Mouse (Mus musculus): ENCODE results near the gene Soat2. TPM values are rescaled to one million over a fixed set of nuclear protein-coding genes. Genes with fewer than 3 reads are reported as not detected.

The Soat2 gene
- polyA plus RNA-seq, 2 experiments from 2014 or later, result 0.69 to 1.0 TPM

GRCm38 (mm10) chr15:102192271-102192812 is 42.0 kb downstream of the Soat2 start:
- ATAC-seq, result no peak

DNA sequence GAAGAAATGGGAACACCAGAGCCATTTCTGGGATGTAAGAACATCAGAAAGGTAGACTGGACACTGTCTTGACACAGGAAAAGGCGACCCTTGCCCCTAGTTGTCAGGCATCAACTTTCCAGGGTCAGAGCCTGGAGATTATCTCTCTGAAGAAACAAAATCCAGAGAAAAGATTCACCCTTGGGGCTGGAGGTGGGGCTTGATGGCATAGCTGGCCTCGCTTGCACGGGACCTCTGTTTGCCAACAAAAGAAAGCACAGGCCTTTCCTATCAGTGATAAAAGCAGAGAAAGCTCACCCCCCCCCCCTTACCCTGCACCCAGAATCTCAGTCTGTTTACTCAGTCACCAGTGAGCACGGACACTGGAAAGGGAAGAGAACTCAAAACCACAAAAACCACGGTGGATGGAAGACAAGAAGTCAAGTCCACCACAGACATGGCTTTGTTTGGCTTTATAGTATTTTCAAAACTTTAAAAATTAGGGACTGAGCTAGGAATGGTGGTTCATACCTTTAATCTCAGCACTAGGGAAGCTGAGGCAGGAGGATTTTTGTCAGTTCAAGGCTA is 42.6 kb downstream of the Soat2 start:
- ATAC-seq, result no peak

DNA sequence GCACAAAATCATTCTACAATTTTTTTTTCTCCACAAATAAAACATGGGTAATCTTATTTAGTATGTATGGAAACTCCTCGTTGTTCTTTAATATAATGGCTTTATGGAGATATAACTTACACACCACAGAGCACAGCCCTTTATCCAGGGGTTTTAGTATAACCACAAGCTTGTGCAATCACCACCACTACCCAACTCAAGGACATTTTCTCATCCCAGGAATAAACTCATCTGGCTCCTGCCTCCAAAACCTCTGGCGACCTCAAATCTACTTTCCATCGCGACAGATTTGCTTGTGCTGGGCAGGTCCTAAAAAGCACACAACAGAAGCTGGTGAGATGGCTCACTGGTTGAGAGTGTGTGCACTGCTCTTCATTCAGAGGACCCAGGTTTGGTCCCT is 43.3 kb downstream of the Soat2 start:
- no peak for ATAC-seq

- no peak for ATAC-seq
Measured at GRCm38 (mm10) chr15:102194439-102194838, 44.1 kb downstream of the Soat2 start.

DNA sequence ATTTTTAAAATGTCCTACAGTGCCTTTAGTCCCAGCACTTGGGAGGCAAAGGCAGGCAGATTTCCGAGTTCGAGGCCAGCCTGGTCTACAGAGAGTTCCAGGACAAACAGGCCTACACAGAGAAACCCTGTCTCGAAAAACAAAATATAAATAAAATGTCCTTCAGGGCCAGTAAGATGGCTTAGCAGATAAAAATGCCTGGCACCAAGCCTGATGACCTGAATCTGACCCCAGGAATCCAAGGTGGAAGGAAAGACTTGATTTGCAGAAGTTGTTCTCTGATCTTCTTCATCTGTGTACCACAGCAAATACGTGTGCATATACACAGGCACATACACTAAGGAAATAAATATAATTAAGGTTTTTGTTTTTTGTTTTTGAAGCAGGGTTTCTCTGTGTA is 45.0 kb downstream of the Soat2 start:
- ATAC-seq, result no peak

- ATAC-seq, result no peak
Measured at GRCm38 (mm10) chr15:102198841-102199240, 48.5 kb downstream of the Soat2 start.

DNA sequence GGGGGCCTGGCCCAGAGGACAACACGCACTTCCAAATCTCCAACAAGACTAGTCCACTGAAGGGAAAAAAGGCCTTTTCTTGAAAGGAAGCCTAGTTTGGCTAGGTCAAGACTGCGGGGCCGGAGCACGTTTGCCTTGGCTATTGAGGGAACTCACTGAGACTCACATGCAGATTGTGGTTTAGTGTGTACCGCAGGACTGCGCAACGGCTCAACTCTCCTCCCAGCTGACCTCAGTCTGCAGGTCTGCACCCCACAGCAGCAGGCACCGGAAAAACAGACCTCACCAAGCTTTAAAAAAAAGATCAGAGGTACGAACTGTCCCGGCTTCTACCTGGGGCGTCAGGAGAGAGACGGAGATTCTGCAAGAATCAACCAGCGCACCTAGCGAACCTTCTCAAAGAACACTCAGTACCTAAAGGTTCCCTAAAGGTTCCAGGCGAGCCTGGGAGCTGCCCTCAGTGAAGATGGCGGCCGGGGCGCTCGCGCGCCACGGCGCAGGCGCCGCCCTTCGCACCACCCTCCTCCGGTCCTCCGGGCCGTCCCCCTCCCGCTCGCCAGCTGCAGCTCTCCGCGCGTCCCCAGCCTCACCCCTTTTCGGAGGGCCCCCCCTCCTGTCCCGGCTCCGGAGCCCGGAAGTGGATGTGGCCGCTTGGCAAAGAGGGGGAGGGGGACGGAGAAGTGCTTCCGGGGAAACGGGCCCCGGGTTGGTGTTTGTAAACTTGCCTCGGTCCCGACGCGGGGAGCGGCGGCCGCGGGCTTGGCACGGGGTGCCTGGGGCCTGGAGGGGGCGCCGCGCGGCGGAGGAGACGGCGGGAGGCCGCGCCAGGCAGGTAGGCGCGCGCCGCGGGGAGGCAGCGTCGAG is 52.9 kb downstream of the Soat2 start, which contains the start of gene Zfp740:
Zfp740 (plus strand) TSS at position 279 of the 864 bp plus-strand sequence.
- peak; percentile 90 for ATAC-seq

DNA sequence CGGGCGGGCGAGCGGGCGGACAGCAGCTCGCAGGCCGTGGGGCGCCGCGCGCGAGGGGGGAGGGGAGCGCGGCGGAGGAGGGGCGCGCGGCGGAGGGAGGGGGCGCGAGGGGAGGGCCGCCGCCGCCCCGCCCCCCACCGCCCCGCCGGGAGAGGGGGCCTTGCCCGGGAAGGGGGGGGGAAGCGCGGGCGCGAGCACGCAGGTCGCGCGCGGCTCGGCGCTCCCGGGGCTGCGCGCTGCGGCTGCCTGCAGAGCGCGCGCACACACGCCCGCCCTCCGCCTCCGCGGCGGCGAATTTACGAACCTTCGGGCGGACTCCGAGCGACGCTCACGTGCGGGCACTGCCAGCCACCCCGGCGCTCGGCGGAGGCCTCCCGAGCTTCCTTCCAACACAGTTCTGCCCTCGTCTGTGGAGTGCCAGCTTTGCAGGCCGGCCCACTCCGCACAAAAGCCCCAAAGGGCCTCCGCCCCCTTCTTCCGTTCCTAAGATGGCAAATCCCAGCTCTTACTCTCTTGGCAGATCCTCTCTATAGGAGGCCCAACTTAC is 53.6 kb downstream of the Soat2 start:
- peak; percentile 37 for ATAC-seq

DNA sequence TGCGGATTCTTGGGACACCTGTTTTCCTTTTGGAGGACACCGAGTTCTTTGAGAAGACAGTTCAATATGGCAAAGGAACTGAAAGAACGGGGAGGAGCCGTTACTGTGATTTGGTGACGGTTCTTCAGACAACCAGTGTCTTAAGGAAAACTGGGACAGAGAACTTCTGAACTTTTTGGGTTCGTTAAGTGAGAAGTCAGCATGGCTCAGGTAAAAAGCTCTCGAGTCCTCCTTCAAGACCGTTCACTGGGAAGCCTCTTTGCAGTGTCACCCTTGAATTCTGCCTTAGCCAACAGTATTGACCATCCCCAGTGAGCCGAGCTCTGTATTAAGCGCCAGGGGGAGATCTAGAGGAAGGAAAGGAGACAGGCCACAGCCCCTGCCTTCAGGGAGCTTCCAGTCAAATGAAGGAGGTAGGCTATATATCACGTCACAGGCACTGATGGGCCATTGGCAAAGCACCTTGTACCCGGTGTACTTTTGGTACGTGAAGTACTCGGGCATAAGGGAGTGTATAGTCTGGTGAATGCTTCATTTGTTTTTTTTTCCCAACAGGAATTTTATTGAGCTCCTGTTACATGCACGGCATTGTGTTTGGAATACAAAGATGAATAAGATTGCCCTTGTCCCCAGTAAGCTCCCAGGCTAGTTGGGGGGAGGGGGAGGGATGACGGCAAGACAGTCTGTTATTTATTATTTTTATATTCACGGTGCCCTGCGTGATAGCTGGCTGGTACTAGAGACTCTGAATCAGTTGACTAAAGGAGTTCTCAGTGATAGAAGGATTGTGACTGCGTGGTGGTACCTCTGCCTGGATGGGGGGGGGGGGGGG is 54.6 kb downstream of the Soat2 start, which contains the start of gene Csad:
Csad (minus strand) TSS at position 51 of the 832 bp plus-strand sequence.
- ATAC-seq, result no peak

DNA sequence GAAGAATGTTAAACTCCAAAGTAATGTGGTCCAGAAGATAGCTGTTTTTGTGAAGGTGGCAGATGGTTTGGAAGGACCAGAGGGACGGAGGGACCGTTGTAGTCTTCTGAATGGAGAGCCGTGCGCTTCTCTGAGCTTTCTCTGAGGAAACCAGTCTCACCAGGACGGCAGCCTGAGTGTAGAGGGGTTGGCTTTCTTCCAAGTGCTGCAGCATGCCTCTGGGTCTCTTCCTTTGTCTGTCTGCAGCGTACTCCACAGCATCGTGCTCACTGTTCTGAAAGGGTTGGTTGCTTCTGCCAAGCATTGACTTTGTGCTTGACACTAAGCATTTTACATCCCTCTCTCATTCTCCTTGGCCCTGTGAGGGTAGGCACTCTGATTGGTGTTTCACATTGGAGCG is 55.5 kb downstream of the Soat2 start:
- ATAC-seq, result no peak

GRCm38 (mm10) chr15:102207351-102207750 is 57.0 kb downstream of the Soat2 start:
- no peak for ATAC-seq

DNA sequence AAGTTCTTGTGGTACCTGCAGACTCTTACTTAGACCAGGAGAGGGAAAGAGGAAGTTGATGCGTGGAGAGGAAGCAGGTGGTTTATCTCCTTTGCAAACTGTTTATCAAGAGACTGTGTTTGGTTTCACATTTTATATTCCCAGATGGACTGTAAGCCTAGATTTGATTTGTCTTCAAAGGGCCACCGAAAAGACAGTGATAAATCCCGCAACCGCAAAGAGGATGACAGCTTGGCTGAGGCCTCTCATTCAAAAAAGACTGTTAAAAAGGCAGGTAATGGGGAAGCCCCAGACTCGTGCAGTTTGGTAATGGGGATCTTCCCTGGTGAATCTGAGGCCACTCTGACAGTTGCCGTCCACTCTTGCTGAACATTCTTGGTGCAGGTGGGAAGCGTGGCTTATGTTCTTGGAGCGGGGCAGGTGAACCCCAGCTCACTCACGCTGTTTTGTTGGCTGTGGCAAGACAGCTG is 57.8 kb downstream of the Soat2 start:
- no peak for ATAC-seq

GRCm38 (mm10) chr15:102209114-102209513 is 58.8 kb downstream of the Soat2 start:
- no peak for ATAC-seq

- ATAC-seq, result no peak
Measured at GRCm38 (mm10) chr15:102210816-102211215, 60.5 kb downstream of the Soat2 start.

GRCm38 (mm10) chr15:102211895-102212294 is 61.6 kb downstream of the Soat2 start:
- no peak for ATAC-seq

Other genes starting within 250 kb of the Soat2 start
- gene Krt4, start 225.8 kb upstream of the Soat2 start, polyA plus RNA-seq (2017; shearing (Covaris generic)), result not detected
- not detected for gene Krt79, start 210.2 kb upstream of the Soat2 start, polyA plus RNA-seq (2017; shearing (Covaris generic))
- not detected for gene Krt78, start 196.2 kb upstream of the Soat2 start, polyA plus RNA-seq (2017; shearing (Covaris generic))
- gene Krt8, start 146.0 kb upstream of the Soat2 start, polyA plus RNA-seq (2017; shearing (Covaris generic)), result under 1 TPM in 1 of 2 experiments, not detected in 1; 0.30 TPM
- gene Krt18, start 122.3 kb upstream of the Soat2 start, polyA plus RNA-seq (2017; shearing (Covaris generic)), result under 1 TPM; 0.44 to 0.97 TPM
- 100 to 1,000 TPM; 123 to 189 TPM for gene Eif4b, start 76.8 kb upstream of the Soat2 start, polyA plus RNA-seq (2017; shearing (Covaris generic))
- 1 to 10 TPM; 1.1 to 2.3 TPM for gene Tns2, start 50.1 kb upstream of the Soat2 start, polyA plus RNA-seq (2017; shearing (Covaris generic))
- gene Spryd3, start 14.3 kb upstream of the Soat2 start, polyA plus RNA-seq (2017; shearing (Covaris generic)), result 10 to 100 TPM; 28.8 to 65.3 TPM
- gene Igfbp6, start 6.2 kb upstream of the Soat2 start, polyA plus RNA-seq (2017; shearing (Covaris generic)), result under 1 TPM in 1 of 2 experiments, not detected in 1; 0.60 TPM
- gene Zfp740, start 52.7 kb downstream of the Soat2 start, polyA plus RNA-seq (2017; shearing (Covaris generic)), result 10 to 100 TPM; 27.6 to 28.2 TPM
- 10 to 100 TPM; 10.7 to 16.9 TPM for gene Csad, start 54.2 kb downstream of the Soat2 start, polyA plus RNA-seq (2017; shearing (Covaris generic))
- 100 to 1,000 TPM; 336 to 432 TPM for gene Itgb7, start 81.4 kb downstream of the Soat2 start, polyA plus RNA-seq (2017; shearing (Covaris generic))
- gene Rarg, start 107.0 kb downstream of the Soat2 start, polyA plus RNA-seq (2017; shearing (Covaris generic)), result 10 to 100 TPM; 17.7 to 18.3 TPM
- not detected for gene Gm9918, start 120.0 kb downstream of the Soat2 start, polyA plus RNA-seq (2017; shearing (Covaris generic))
- gene Mfsd5, start 128.9 kb downstream of the Soat2 start, polyA plus RNA-seq (2017; shearing (Covaris generic)), result 10 to 100 TPM; 28.3 to 31.4 TPM
- 1 to 10 TPM; 1.5 to 6.7 TPM for gene Espl1, start 145.7 kb downstream of the Soat2 start, polyA plus RNA-seq (2017; shearing (Covaris generic))
- 1,000 to 10,000 TPM; 1,296 to 1,302 TPM for gene Pfdn5, start 175.6 kb downstream of the Soat2 start, polyA plus RNA-seq (2017; shearing (Covaris generic))
- gene Myg1, start 181.2 kb downstream of the Soat2 start, polyA plus RNA-seq (2017; shearing (Covaris generic)), result 100 to 1,000 TPM; 119 to 124 TPM
- 10 to 100 TPM; 41.7 to 63.7 TPM for gene Aaas, start 200.2 kb downstream of the Soat2 start, polyA plus RNA-seq (2017; shearing (Covaris generic))
- not detected for gene Sp7, start 216.7 kb downstream of the Soat2 start, polyA plus RNA-seq (2017; shearing (Covaris generic))